Mouse (Mus musculus) erythroblast, adult 5-6 weeks (primary cell): ENCODE data around the gene Egfl8. TPM values are rescaled to one million over a fixed set of nuclear protein-coding genes. Genes with fewer than 3 reads are reported as not detected.

Experiments
- ATAC-seq: replicated peaks from 2 replicates; pipeline ENCODE4 v1.8.0; 2016; ENCODE audit warnings: moderate number of reproducible peaks, mild to moderate bottlenecking, moderate TSS enrichment, inconsistent platforms; ENCODE audit not compliant: poor library complexity, low FRiP score, severe bottlenecking
- total RNA-seq, 2 experiments: library from RNA; stranded (forward) in 1 of 2; stranded (reverse) in 1 of 2; fragments of 150-400 nt in 1 of 2; fragments of 200-764, 138-1000 nt in 1 of 2; gene quantifications; 2 replicates each; pipeline versions ENCODE4 v1.2.3 to v1.2.4; 2015 to 2017; ENCODE audit warnings: low replicate concordance in 2 of 2

Egfl8 gene
- total RNA-seq, 2 experiments from 2014 or later: 0.34 TPM; not detected in 1

DNA sequence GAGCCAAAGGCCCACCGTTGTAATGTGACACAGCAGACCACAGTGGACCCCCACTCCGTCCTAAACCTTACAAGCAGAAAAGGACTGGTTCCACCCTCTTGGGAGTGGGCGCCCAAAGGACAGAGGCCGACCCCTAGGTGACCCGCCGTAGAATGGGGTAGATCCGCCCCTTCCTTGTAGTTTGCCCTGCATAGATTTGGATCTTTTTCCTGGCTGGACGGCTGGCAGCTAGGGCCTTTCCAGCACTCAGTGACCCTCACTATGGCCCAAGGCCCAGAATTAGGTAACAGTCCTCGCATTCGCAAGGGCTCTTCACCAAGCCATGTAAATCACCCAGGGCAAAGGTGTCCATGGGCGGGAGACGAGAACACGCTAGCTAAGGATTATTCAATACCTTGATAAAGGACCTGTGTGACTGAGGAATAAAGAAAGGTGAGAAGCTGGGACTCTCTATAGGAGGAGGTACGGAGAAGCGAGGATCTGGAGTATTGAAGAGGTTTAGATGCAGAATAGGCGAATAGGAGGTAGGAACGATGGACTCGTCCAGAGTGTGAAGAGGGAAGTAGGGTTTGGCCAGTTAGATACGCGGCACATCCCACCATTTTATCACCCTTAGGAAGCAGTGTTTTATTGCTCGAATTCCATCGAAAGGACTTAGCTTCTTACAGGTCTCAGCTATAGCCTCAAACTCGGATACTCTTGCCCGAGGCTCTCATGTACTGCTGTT lies 11.1 kb downstream of the Egfl8 start:
- no peak for ATAC-seq

DNA sequence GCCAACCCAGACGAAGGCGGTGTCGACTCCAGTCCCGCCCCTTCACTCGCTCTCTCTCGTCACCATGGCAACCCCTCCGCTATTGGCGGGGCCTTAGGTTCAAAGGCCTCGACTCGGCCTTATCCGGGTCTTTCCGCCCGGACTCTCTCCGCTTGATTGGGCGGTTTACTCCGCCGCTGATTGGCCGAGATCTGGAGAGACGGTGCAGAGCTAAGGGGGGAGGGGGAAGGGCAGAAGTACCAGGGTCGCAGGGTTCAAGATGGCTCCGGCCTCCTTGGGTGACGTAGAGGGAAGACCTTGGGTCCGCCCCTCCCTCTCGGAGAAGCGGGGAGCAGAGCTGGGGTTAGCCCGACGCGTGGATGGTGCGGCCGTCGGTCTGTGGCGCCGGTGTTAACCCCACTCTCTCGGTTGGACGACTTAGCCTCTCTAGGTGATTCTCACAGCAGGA lies 11.7 kb downstream of the Egfl8 start, which contains the start of gene Agpat1:
Agpat1 (plus strand) TSS at position 202 of the 448 bp plus-strand sequence.
- peak; percentile 55; the same call in 1 of the 2 replicates for ATAC-seq

DNA sequence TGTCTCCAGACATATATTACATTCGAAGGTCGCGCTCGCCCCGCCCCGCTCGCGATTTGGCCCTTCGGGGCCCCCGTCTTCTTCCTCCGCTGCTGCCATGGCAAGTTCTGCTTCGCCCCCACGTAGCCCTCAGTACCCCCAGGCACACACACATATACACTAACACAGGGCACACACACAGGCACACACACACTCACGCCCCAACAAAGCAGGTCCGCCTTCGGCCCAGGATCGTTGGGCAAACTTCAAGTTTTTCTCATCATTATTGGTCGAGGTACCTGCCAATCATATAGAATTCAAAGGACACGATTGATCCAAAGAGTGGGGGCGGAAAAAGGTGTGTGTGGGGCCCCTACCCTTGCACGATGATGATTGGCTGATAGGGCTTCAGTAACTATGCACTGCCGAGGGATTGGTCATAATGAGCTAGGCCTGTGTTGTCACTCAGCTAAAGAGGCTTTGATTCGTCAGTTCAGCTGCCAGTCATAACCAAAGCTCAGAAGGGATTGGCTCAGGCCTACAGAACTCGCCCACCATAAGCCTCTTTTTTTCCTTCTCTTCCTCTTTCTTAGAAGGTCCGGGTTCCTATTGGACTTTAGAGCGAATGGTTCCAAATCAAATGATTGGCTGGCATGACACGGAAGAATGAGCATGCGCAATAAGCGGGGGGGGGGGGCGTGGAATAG lies 12.3 kb downstream of the Egfl8 start, which contains the start of gene Rnf5:
Rnf5 (minus strand) TSS at position 316 of the 686 bp plus-strand sequence.
- peak; percentile 79 for ATAC-seq

DNA sequence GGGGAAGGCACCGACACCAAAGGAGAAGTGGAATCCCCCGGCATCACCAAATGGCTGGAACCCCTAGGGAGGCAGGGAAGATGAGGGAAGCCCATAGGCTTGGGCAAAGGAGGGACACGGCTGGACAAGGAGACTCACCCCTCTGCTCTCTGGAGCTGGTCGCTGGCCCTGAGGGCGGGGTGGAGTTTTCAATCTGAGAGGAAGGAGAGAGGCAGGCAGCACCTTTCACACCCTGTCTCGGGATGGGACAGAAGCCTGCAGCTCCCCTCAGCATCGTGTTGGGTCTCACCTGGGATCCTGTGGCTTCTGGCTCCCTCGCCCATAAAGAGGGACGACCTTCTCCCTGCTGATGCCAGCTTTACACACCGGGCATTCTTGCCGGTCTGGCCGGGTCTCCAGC lies 14.0 kb downstream of the Egfl8 start:
- no peak for ATAC-seq

DNA sequence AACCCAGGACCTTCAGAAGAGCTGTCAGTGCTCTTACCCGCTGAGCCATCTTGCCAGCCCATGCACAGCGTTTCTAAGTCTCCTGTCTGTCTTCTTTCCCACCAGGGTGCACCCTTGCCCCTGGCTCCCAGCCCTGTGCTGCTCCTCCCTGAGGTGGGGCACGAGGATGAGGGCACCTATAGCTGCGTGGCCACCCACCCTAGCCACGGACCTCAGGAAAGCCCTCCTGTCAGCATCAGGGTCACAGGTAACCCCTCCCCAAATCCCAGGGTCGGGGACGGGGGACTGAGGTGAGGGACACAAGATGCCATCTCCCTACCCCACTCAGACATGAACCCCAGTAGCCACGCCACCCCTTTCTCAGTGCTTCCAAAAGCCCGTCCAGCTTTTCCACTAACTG lies 15.9 kb downstream of the Egfl8 start:
- ATAC-seq: no peak

DNA sequence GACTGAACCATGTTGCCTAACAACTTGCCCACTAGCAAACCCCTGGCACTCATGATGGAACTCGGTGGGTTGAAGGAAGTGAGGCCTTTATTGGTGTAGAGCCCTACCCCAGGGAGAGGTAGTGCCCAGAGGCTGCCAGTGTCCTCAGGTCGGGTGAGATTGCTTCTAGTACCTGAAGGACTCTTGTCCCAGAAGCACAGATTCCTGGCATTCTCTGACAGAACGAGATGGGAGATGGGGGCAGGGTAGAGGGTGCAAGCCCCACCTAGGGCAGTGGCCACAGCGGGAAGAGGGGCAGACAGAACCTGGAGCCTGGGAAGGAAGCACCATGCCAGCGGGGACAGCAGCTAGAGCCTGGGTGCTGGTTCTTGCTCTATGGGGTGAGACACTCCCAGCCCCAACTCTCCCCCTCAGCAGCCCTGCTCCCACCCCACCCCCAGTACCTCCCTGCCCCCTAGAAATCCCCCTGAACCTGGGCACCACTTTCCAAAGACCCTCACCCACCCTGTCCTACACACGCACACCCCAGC lies 18.1 kb downstream of the Egfl8 start, which contains the start of gene Ager:
Ager (plus strand) TSS at position 297 of the 530 bp plus-strand sequence.
- ATAC-seq: no peak

DNA sequence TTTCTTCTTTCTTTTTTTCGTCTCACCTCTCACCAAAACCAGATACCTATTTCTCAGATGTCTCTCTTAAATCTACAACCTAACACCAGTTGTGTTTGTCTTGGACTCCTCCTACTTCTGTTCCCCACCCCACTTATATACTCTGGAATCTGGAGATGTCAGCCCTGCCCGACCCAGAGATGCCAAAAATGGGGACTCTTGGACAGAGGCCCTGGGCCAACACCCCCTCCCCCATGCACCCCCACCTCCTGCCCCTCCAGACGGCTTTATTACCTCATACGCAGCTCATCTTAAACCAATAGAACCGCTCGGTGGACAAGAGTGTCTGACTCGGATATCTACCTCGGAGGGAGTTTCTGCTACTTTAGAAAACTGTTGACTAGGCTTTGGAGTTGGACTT lies 19.7 kb downstream of the Egfl8 start:
- ATAC-seq: no peak

DNA sequence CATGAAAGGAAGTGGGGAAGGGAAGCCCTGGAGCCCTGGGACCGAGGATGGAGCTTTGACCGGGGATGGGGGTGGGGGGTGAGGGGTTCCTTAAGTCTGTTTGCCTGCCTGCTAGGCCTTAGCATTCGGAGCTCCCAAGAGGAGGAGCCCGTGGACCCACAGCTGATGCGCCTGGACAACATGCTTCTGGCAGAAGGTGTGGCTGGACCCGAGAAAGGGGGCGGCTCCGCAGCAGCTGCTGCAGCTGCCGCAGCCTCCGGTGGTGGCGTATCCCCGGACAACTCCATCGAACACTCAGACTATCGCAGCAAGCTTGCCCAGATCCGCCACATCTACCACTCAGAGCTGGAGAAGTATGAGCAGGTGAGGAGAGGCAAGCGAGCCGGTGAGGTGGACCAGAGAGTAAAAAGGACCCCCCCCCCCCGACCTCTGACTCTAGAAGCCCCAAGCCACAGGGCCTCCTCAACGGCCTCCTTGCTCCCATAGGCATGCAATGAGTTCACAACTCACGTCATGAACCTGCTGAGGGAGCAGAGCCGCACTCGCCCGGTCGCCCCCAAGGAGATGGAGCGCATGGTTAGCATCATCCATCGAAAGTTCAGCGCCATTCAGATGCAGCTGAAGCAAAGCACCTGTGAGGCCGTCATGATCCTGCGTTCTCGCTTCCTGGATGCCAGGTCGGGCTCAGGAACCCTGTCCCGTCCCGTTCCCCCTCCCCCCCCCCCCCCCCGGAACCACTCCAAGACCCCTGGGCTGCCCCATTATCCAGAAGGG lies 21.8 kb downstream of the Egfl8 start:
- no peak for ATAC-seq

DNA sequence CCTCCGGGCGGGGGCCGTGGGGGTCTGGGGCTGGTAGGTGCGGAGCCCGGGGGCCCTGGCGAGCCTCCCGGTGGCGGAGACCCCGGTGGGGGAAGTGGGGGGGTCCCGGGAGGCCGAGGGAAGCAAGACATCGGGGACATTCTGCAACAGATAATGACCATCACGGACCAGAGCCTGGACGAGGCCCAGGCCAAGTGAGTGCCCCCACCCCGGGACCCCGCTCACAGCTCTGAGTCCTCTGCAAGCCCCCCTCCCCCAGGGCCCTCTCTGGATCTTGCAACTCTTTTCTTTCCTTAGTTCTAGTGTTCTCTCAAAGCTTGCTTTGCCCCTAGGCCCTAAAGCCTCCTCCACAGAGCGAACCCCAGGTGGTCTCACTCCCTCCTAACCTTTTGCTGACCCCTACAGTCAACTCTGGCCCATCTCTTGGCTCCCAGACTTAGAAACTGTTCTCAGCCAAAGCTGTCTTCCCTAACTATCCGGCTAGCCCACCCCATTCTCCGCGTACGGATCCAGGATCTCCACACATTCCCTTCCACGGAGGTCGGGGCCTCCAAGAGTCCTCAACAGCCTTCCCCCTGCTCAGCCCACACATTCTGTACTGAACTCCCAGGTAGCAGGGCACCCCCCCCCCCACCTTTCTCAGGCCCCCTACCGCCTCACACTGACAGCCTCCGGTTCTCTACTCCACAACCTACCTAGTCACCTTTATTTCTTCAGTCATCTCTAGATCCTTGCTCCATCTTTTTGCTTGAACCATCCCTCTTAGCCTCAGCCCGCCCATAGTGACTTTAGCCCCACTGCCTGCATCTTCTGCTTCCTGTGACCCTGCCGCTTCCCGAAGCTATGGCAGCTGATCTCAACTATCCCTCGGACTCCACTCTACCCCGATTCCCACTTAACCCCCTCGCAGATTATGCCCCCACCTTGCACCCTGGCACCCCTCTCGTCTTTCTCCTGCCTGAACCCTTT lies 22.9 kb downstream of the Egfl8 start:
- no peak for ATAC-seq

DNA sequence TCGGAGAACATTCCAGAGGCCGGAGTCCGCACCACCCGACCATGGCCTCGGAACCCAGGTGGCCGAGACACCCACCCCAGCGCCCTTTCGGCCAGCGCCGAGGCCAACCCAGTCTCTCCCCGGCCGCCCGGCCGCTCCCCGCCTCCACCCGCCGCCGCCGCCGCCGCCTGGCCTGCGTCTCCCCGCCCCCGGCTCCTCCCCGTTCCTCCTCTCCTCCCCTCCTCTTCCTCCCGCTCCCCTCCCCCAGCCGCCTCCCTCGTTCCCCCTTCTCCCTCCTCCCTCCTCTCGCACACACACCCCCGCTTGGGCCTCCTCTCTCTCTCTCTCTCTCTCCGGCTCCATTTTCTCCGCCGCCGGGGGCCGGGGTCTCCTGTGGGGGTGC lies 23.8 kb downstream of the Egfl8 start:
- ATAC-seq: peak; percentile 75

DNA sequence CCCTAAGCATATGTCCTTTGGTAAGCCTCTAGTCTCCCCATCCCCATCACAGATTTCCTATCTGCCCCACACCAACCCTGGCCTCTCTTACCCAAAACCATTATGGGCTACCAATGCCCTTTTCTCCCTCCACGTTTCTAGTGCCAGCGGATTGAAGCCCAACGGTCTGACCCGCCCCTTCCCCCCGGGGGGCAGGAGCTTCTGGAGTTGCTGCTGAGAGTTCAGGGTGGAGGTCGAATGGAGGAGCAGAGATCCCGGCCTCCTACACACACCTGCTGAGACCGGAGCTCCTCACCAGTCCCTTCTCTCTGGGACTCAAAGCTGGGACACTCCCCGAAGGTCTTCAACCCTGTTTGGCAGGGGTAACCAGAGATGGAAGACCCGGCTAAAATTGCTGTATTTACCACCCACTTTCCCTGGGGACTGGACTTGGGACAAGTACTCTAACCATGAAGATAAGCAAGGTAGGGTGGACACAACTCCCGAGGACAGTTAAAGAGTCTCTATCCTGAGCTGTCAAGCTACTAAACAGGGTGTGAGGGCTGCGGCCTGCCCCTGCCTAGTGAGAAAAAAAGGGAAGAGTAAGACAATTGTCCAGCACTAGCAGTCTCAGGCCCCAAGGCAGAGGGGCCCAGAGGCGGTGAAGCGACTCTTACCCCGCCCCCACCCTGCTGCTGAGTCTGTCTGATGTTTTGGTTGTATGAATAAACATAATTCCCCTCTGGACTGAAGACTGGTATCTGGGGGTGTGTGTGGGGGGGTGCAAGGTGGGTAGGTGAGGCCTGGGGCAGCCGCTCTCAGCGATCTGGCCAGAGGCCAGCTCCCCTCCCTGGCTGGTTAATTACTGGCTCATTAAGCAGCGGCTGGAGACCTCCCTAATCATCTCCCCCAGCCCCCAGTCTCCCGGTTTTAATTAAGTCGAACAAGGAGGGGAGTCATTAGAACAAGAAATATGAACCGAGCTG lies 24.5 kb downstream of the Egfl8 start, which contains the start of gene Pbx2:
Pbx2 (plus strand) TSS at position 238 of the 965 bp plus-strand sequence.
- no peak for ATAC-seq

DNA sequence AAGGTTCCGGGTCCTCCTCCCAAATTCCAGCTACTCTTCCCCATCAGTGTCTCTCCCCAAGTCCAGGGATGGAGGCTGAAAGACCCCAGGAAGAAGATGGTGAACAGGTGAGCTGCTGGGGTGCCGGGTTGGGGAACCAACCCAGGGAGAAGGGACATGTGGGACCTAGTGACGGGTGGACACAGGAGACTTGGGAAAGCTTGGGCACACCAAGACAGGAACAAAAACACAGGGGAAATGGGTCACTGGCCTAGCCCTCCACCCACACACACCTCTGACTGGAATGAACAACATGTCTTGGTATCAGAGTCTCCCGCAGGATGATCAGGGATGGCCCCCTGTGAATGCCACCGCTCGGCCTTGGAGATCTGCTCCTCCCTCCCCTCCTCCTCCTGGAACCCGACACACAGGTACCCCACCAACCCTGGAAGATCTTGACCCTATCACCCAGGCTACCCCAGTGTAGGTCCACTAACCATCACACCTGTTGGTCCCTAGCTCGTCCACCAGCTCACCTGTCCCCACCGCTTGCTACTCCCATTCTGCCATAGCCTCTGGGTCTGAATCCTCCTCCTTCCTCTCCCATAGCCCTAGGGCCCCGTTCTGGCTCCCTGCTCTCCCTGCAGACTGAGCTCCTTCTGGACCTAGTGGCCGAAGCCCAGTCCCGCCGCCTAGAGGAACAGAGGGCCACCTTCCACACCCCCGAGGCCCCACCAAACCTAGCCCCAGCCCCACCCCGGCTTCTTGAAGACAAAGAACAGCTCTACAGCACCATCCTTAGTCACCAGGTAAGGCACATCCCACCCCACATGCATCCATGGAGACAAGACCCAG lies 25.4 kb downstream of the Egfl8 start:
- ATAC-seq: no peak

DNA sequence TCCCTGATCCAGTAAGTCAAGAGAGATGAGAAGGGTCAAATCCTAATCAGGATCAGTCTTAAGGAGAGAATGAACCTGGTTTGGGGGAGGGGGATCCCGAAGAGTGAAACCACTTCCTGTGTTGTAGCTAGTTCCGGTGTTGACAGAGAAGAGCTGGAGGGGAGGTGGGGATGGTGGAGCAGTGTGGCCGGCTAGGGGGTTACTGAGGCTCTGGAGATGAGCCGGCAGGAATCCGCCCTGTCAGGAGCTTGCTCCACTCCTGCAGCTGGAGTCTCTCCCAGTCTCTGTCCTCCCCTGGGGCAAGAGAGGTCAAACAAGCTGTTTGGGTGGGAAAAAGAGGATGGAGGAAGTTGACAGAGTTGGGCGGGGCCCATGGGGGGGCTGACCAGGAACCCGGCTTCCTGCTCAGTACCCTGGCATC lies 26.1 kb downstream of the Egfl8 start, which contains the start of gene Gpsm3:
Gpsm3 (plus strand) TSS at position 126 of the 421 bp plus-strand sequence.
- no peak for ATAC-seq

DNA sequence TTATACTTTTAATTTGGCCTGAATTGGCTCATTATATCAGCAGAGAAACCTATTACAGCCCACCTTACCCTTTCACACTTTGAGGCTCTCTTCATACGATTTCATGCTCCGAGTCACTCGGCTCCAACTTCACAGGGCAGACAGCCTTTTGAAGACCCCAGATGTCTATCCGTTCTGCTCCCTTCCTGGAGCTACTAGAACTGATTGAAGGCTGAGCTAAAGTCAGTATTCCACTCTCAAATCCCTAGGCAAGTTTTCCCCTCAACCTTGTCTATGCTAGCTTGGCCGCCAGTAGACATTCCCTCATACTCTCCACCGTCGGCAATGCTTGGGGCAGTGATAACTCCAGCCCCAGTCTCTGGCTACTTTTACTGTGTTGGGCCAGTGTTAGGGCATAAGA lies 26.6 kb downstream of the Egfl8 start:
- no peak for ATAC-seq

DNA sequence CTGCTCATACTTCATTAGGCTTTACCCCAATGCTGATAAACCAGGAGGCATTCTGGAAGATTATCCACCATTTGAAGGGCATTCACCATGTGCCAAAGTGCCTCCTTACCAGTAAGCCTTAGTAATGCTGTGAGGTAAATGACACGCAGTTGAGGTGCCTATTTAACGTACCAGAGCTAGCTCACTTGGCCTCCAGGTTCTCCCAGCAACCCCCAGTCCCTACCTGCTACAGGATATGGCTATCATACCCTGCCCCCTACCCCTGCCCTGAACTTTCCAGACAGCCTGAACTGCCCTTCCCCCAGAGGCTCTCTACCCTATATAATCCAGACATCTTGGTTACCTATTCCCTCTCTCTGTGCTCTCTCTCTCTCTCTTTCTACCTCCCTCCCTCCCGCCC lies 27.0 kb downstream of the Egfl8 start:
- ATAC-seq: no peak

DNA sequence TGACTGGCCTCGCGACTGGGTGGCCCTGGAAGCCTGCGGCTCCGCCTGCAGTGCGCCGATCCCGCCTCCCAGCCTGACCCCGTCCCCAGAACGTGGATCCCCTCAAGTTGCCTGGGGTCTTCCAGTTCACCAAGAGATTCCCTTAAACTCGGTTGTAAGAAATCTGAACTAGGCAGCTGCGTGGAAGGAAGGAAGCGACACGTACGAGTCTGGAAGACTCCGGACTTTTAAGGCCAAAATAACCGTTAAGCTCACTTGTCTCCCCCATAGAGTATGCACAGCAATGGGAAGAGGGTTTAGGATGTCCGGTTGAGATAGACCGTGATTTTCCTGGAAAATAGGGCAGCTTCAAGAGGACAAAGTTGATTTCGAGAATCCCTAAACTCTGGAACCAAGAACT lies 28.0 kb downstream of the Egfl8 start:
- no peak for ATAC-seq

DNA sequence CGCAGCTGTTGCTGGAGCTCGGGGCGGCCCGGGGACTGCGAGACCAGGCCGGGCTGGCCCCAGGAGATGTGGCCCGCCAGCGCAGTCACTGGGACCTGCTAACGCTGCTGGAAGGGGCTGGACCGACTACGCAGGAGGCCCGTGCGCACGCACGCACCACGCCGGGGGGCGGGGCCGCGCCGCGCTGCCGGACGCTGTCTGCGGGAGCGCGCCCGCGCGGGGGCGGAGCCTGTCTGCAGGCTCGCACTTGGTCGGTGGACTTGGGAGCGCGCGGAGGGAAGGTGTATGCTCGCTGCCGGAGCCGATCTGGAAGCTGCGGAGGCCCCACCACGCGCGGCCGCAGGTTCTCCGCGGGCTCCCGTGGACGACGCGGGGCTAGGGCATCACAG lies 28.4 kb downstream of the Egfl8 start:
- ATAC-seq: peak; percentile 77
